Mouse (Mus musculus): ENCODE results near the gene Tmem117.
A peak's percentile ranks its signal among the peaks of the same experiment; 100 is the strongest.

The Tmem117 gene

DNA sequence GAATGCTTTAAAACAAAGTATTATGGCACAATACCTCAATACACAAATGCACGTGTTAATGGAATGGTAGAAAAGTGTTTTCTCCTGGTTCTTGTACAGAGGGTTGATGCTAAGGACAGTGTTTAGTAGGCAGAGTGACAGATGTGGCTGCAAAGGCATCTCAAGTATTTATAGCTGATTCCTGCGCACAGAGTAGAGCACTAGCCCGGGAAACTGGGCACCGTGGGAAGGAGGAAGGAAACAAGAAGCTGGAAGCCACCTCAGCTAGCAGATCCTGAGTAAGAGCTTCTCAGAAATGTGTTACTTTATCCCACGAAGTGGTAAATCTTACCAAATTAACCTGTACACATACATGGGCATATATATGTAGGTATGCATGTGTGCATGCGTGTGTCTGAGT, 395.4 kb downstream of the Tmem117 start:
- DNase-seq (ENCODE audit: low spot score in 2 of 2), result no peak

DNA sequence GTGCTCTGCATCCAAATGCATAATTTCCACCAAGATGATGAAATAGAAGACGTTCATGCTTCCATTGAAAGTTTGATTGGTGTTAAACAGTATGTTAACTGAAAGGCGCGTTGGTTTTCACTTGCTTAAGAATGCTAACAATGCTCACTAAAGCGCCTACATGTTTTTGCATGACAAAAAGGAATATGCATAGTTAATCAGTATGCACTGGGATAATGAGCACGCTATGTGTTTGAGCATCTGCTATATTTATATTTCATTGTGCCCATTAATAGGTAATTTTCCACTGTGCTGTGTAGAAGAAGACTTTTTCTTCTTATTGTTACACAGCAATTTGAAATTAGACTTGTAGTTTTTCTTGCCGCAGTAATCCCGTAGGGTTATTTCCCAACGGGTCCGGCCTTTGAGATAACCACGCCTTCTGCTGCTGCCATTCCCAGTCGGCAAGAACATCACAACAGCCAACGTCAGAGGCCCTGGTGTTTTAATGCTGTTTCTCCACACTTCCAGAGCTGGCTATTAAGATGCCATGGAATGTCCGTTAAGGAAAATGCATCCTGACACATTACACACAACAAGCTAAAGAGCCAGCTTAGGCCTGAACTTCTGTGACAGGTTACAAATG, 399.9 kb downstream of the Tmem117 start:
- DNase-seq (ENCODE audit: low spot score in 2 of 2), result no peak

DNA sequence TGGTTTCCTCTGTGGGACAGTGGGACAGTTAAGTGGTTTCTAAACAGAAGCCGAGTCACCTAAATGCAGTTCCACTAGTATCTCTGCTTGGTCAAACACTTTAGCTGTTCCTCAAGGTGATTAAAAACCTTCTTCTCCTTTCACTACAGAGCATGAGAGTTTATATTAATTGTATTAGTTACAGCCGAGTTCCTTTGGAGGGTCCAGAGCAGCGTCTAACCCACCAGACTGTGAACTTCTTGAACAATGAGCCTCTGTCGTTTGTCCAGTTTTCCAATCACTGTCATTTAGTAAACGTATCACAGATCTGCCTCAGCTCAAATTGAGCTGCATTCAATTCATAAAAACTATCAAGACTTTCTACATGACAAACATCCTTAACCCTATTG, 400.4 kb downstream of the Tmem117 start:
- no peak for DNase-seq (ENCODE audit: low spot score in 2 of 2)

DNA sequence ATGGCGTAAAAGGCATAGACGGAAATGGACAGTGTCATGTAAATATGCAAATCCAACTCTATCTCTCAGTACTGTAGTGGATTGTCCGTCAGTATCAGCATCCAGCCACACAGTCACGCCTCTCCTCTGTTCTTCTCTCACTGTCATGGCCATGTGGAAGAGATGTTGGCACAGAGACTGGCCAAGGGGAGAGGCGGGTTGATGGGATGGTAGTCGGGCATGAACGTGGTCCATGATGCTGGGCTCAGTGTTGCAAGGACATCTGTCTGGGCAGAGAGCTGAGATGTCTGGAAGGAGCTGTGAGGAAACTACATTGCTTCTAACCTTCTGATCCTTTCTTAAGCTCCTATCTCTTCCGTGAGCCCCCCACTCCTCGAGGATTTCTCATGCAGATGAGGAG, 413.4 kb downstream of the Tmem117 start:
- no peak for DNase-seq (ENCODE audit: low spot score in 2 of 2)

DNA sequence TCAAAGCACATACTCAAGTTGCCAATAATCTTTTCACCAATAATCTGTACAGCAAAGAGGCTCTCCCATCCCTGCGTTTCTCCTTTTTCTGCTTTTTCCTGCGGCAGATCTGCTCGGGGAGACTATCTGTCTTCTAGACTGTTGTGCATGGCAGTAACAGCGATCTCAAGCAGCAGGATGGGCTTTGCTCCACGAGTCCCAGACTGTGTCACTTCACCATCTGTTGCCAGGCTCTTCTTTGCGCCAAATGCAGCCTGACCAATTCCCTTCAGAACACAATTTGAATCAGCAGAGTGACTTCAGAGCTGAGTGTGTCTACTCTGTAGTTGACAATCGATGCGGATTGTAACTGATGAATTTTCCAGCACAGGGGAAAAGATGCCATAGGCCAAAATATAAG, 415.0 kb downstream of the Tmem117 start:
- DNase-seq (ENCODE audit: low spot score in 2 of 2), result no peak

DNA sequence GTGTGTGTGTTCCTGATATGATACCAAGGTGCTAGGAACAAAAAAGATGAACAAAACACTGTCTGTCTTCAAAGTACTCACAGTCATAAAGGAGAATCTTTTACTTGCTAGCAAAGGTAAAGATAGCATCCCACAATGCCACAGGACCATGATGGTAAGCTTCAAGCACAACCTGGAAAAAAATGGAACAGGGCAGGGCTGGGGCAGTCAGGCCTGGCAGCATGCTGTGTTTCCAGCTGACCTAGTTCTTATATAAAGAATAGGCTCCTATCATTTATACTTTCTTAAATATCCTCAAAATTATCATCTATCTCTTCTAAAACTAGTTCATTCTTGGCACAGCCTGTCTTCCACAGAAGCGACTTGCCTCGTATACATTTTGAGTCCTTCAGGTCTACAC, 418.5 kb downstream of the Tmem117 start:
- no peak for DNase-seq (ENCODE audit: low spot score in 2 of 2)

DNA sequence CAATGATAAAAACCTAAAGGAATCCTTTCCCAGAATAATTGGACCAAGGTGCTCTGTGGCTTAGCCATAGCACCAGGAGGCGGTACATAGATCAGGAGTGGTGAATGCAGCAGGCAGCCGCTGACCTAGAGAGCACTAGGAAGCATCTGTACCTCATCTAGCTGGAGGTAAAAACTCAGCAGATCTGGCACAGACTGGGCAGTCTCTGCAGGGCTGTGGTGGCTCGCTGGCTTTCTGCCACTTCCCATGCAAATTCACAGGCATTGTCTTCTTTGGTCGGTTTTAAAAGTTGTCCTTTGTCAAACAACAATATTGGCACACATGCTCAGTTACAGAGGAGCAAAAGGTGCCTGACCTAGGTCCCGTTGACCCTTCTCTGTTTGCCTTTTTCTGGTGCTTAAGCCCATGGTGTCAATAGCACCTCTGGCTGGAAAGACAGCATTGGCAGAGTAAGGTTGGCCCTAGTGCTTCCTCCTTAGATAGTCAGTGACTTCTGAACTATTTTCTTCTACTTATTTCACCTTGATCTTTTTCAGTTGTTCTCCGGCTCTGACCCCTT, 420.2 kb downstream of the Tmem117 start:
- no peak for DNase-seq (ENCODE audit: low spot score in 2 of 2)

DNA sequence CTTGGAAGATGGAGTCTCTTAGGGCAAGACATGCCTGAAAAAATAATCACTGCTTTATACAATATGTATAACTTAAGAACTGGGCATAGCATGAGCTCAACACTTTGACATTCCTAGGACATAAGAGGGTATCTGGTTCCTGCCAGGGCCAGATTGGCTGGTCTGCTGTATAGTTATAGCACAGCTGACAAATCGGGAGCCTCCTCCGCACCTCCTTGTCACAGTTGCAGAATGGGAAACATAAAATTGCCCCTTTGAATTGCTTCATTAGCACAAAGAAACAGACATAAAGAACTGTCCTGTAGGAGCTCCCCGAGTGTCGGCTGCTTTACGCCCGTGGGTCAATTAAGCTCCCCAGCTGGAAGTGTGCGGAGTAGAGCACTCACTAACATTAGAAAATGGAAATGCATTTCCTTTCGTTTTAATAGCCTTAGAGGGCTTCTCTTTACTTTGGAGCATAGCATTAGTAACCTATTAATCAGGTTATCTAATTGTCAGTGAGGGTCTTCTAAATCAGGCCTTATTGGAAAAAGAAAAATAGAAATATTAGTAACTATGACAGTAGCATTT, 426.1 kb downstream of the Tmem117 start:
- no peak for DNase-seq (ENCODE audit: low spot score in 2 of 2)

DNA sequence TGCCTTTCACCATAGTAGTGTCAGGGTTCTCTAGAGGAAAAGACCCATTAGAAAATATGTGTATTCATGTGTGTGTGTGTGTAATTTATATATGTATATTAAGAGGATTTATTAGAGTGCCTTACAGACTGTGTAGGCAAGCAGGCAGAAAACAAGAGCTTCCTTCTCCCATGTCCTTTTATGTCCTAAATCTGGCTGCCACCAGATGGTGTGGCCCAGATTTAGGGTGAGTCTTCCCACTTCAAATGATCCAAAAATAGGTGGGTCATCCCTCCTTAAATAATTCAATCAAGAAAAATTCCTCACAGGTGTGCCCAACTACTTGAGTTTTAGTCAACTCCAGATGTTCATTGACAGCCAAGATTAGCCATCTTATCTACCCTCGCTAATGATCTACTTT, 439.0 kb downstream of the Tmem117 start:
- DNase-seq (ENCODE audit: low spot score in 2 of 2), result no peak

DNA sequence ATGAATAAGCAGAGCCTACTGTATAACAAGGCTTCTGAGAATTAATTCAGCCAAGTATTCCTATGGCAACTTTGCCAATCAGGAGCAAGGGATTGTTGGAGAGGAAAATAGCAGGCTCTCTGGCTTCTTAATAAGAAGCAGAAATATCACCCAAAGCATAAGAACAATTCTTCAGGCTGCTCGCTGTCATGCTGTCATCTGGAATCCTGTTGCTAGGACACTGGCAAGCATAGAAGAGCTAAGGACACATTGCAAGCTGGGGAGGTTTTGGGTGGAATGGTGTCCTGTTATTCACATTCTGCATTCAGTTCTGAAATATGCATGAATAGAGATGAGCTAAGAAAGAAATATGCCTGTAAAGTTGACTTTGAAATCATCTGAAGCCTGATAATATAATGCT, 439.8 kb downstream of the Tmem117 start:
- no peak for DNase-seq (ENCODE audit: low spot score in 2 of 2)

DNA sequence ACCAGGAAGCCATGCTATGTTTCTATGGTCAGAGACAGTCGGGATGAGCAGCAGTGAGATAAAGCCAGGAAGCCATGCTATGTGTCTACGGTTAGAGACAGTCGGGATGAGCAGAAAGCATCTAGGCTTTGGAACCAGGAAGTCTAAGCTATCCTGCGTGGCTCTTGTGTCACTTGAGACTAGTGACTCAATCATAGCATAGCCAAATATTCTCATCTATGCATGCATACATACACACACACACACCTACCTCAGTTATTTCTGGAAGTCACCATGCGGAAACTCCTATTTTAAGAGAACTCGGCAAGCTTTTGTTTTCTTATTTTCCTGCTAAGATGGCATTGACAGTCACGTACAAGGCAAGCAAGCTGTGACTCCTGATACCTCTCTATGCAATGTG, 441.8 kb downstream of the Tmem117 start:
- no peak for DNase-seq (ENCODE audit: low spot score in 2 of 2)

DNA sequence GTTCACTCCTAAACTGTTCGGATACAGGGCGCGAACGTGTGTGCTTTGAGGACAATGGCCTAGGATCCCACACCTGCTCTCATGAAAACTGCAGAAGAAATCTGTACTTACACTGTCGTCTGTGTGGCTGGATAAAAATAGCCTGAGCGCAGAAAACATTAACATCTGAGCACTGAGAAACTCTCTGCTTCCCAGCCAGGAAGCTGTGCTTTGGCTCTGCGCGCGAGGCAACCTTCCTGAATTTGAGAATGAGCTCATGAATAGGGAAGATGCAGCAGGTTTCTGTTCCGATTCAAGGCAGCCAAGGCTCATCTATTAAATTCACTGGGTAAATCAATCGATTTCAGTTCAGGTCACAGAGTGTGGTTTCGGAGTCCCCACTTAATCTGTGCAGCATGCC, 446.3 kb downstream of the Tmem117 start:
- DNase-seq (ENCODE audit: low spot score in 2 of 2), result peak; percentile 27 to 30

DNA sequence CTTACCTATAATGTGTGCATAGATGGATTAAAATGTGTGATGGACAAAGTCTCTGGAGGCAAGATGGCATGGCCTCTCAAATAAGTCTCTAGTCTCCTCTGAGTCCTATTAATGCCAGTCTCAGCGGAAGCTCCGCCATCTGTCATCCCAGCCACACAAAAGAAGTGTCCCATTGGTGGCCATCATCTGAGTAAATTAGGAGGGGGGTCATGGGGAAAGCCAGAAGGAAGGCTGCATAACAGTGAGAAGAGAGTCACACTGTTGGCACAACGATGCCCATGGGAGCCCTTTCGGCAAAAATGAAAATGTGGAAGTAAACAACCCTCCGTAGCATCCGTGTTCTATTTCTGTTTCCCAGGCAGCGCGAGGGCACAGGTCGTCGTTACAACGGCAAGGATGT, 452.6 kb downstream of the Tmem117 start:
- no peak for DNase-seq (ENCODE audit: low spot score in 2 of 2)

DNA sequence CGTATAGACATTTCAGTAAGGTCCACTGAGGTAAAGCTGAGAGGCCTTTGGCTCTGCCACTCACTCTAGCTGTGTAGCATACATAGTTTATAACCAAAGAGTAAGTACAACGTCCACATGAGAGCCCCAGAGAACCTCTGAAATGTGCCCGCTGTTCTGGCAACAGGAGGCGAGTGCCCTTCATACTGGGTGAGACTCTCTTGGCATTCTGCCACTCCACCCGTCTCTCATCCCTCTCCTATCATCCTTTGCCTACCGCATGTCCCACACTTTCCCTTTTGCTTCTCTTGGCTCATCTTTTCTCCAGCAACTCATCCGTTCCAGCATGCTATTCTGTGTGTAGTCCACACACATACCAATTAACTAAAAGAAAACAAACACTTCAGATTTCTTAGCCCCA, 456.9 kb downstream of the Tmem117 start:
- DNase-seq (ENCODE audit: low spot score in 2 of 2), result no peak

DNA sequence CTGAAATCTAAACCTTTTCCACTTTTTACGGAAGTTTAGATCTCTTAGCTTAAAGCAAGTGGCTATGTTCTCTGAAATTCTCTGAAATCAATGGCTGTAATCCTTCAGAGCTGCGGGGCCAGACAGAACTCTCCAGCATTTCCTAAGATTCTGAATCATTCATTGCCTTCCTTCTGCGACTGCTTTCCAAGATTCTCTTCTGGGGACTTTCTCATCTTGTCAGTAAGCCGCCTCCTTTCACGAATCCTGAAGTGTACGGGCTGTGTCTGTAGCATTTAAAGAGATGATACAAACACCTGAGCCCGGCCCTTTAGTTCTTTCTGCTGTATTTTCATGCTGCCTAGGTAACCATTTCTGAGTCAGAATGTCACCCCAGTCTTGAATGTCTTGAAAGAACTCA, 471.1 kb downstream of the Tmem117 start:
- no peak for DNase-seq (ENCODE audit: low spot score in 2 of 2)

DNA sequence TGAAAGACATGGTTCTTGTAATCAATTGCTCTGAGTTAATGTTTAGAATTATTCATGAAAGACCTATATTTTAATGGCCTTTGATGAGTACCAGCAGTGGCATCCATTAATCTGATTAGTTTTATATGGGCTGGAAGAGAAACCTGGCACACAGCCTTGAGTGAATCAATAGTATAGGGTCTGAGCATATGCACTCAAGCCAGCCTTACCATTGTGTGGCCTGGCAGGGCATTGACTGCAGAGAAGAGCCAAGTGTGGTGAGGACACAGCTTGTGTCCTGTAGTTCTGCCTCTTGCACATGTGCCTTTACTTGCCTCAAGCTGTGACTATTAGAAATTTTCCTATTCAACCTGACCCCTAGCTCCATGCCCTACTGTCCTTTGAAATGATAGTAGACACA, 472.5 kb downstream of the Tmem117 start:
- no peak for DNase-seq (ENCODE audit: low spot score in 2 of 2)

DNA sequence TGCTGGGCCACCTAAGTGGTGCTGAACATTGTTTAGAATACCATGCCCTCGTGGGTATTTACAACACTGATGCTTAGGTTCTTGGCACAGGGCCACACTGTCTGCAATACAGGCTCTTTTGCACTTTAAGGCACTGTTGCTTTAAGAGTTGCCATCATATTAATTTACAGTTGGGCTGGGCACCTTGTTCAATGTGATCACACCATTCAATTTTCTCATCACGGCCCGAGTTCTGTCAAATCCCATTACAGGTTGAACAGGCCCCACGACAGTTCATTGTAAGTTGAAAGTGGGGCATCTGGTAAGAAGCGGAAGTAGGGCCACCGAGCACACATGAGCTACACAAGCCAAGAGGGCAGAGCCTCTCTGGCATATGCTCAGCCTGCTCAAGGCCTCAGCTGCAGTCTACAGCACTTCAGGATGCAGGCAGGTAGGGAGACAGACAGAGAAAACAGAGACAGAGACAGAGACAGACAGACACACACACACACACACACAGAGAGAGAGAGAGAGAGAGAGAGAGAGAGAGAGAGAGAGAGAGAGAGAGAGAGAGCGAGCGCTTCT, 478.3 kb downstream of the Tmem117 start:
- DNase-seq (ENCODE audit: low spot score in 2 of 2), result no peak

DNA sequence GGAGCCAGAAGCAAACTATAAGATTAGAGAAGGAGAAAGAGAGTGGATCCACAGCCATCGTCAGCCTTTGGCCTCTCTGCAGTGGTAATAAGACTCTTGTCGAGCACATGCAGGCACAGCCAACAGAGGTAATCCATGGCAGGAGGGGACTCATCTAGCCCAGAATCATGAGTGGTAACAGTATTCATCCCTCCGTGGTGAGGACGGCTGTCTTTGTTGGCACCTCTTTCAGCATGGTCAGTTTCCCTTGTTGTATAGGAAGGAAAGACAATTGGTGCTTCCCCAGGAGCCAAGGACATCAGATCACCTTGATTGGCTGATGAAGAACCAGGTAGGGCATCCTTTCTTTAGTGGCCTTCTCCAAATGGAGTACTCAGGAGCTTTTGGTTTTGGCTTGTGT, 479.6 kb downstream of the Tmem117 start:
- no peak for DNase-seq (ENCODE audit: low spot score in 2 of 2)

DNA sequence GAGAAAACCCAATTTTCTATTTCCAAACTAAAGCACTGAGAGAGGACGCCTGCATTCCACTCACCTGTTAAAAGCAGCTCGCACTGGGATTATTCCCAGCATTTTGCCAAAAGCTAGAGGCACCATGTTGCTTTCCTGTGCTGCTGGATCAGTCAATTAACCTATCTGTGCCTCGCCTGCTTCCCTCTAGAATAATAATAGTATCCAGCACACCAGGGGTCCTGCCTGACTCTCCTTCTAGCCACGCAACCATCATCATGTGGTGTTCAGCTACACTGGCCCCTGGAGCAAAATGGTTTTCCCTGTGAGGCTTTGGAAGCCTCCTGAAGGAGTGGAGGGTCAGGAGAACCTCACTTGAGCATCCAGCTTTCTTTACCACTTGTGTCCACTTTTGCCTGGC, 502.4 kb downstream of the Tmem117 start:
- no peak for DNase-seq (ENCODE audit: low spot score in 2 of 2)

DNA sequence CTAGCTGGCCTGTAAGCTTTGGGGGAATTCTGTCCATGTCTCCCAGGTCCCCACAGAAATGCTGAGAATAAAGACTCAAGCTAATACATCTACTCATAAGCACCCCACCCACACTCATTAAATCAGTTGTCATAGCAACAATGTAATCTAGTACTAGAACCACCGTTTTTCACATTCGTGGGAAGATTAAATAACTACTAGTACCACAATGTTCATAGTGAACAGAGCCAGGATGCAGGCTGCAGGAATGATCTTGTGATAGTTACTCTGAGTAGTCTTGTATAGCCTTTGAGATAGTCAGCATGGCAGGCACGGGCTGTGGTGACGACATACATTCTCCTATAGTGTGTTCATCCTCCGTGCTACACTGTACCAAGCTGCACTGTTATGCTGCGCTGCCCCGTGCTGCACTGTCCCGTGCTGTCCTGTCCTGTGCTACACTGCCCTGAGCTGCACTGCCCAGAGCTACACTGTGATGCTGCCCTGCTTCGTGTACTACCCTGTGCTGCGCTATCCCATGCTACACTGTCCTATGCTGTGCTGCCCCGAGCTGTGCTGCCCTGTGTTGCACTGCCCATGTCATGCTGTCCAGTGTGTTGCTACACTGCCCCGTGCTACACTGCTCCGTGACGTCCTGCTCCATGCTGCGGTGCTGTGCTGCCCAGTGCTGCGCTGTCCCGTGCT, 507.0 kb downstream of the Tmem117 start:
- no peak for DNase-seq (ENCODE audit: low spot score in 2 of 2)

DNA sequence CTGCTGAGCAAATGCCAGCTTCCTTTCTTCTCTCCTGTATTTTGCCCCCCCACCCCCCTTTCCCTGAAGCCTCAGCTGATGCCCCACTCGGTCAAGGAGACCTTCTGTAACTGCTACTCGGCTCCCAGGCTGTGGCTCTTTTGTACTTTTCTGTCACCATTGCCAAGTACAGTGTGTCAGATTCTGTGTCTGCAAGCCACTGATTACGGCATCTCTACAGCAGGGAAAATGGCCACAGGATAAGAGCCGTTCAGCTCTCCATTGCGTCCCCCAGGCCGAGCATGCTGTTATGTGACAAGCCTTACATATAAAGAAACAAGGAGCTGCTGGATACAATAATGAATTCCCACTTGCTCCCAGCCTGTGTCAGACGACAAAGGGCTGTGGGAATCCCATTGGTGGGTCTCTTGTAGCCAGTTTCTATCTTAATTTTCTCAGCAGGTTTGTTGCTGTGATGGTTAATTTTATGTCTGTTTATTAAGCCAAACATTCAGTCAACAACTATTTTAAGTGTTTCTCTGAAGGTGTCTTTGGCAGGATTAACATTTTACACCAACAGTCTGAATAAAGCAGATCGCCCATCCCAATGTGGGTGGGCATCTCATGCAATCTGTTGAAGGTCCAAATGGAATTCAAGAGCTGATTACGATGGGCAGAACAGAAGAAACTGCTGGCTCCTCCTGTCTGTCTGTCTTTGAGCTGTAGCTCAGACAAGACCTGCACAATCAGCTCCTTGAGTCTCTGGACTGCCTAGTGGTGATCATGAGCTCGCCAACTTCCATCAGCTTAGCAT, 508.2 kb downstream of the Tmem117 start:
- no peak for DNase-seq (ENCODE audit: low spot score in 2 of 2)

DNA sequence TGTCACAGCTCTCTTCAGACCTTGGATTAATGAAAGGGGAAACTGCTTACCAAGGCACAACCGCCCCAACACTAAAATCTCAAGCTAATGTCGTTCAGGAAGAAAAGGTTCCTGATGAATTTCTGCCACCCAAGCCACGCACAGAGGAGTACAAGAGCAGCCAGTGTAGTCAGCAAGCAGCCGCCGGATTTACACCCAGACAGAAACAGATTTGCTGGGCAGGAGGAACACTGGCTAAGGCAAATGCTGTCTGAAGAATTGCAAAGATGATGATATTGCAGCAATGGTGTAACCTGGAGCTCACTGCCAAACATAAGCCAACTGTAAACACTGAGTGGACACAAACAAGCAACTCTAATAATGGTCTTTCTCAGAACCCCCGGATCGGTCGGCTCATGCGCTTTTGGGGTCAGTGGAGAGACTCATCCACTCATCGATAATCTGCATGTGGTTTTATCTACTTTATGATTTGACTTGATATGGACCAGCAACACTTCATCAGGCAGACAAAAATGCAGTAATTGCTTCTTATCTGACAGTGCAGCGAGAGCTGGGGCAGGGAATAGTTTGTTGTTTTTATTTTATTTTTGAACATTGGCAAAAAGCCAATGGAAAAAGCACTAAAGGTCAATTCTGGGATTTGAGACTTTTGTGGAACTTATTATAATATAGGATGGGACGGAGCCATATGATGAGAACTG, 509.8 kb downstream of the Tmem117 start:
- no peak for DNase-seq (ENCODE audit: low spot score in 2 of 2)

All from frontal cortex, postnatal 25 days (tissue).